Mouse (Mus musculus) kidney, embryonic 14.5 days (tissue): ENCODE results near the gene Hscb. TPM values are rescaled to one million over a fixed set of nuclear protein-coding genes. Genes with fewer than 3 reads are reported as not detected.

Experiments used
- ATAC-seq: fragments of 200-750 bp; cut with Nextera tagmentation; 2 replicates; pipeline ENCODE4 v1.8.0; 2017; ENCODE audit warnings: moderate number of reproducible peaks, mild to moderate bottlenecking, moderate TSS enrichment, moderate library complexity; ENCODE audit not compliant: low FRiP score, low TSS enrichment
- H3K27ac ChIP-seq: fragments of 300-500 bp; sonication (generic); 2 replicates; pipeline ENCODE4 v1.5.1; 2014; ENCODE audit warnings: low read depth, mild to moderate bottlenecking, low read length, moderate library complexity, mixed read lengths
- H3K27me3 ChIP-seq: fragments of 300-500 bp; sonication (generic); 2 replicates; pipeline ENCODE4 v1.6.1; 2014; ENCODE audit warnings: mild to moderate bottlenecking, low read length; ENCODE audit not compliant: control insufficient read depth, insufficient read depth
- H3K36me3 ChIP-seq: fragments of 300-500 bp; sonication (generic); 2 replicates; pipeline ENCODE4 v1.6.1; 2014; ENCODE audit warnings: low read length, mixed read lengths; ENCODE audit not compliant: control insufficient read depth, insufficient read depth
- H3K4me1 ChIP-seq: fragments of 300-500 bp; sonication (generic); 2 replicates; pipeline ENCODE4 v1.6.1; 2014; ENCODE audit warnings: low read length, mixed read lengths; ENCODE audit not compliant: control insufficient read depth, insufficient read depth
- H3K4me2 ChIP-seq: fragments of 300-500 bp; sonication (generic); replicated peaks from 2 replicates; pipeline ENCODE4 v1.6.1; 2014; ENCODE audit warnings: low read depth, mild to moderate bottlenecking, low read length
- H3K4me3 ChIP-seq: fragments of 300-500 bp; sonication (generic); 2 replicates; pipeline ENCODE4 v1.5.1; 2014; ENCODE audit warnings: mild to moderate bottlenecking, low read length
- H3K9ac ChIP-seq: fragments of 300-500 bp; sonication (generic); 2 replicates; pipeline ENCODE4 v1.6.1; 2014; ENCODE audit warnings: low read depth, mild to moderate bottlenecking, low read length, moderate library complexity
- H3K9me3 ChIP-seq: fragments of 300-500 bp; sonication (generic); 2 replicates; pipeline ENCODE4 v1.6.1; 2016; ENCODE audit warnings: low read length; ENCODE audit not compliant: control insufficient read depth
- WGBS: fragments of 180-500 bp; shearing (Covaris S2); extraction: QIAGEN DNeasy Blood & Tissue Kit; methylation state at CpG from one replicate; pipeline ENCODE4 v1.1.7; 2014; 5-methylcytosine and 5-hydroxymethylcytosine counted together
- polyA plus RNA-seq: library from polyadenylated mRNA; unstranded; fragments of >200 nt; fragmentation: Nextera tagmentation; extraction: Ambion mirVana; gene quantifications from 2 replicates; pipeline ENCODE4 v1.2.1, GENCODE M21; 2014

Gene Hscb
- polyA plus RNA-seq, 1 experiment from 2014 or later = 31.3 TPM

DNA sequence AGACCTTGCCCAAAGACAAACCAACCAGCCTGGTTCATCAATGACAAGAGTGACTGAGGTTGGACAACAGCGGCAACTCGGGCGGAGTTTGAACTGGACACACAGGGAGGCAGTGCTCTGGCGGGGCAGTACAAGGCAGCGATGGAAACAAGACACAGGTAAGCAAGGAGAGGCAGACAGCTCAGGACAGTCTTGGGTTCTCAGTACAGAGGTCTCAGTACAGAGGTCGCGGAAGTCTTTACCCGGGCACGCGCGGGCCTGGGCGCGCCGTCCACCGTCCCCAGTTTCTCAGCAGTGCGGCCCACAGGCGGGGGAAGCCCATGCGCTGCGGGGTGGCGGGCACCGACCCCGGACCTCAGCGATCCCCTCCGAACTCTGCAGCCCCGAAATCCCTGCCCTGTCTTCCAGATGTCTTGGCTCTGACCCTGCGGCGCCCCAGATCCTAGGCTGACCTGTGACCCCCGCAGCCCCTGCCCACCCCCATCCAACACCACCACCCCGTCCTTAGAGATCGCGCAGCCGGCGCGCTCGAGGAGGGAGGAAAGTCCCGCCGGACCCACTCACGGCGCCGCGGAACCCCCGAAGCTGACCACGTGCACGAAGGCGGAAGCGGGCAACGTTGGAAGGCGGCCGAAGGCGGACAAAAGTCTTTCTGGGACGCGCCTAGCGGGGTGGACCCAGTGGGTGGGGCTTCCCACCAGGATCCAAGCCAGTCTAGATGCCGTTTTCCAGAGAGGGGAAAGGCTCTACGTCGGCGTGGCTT, 59.4 kb downstream of the Hscb start, which contains the start of gene Pus1:
Pus1 (minus strand) TSS at position 662 of the 763 bp plus-strand sequence.
- Histone ChIP-seq H3K9ac (peak within 1 kb of the TSS; percentile 85), H3K4me2 (peak within 1 kb of the TSS; percentile 57), H3K27me3 (no peaks in the 10 kb centered on the region), H3K27ac (peak within 1 kb of the TSS; percentile 47), H3K9me3 (no peaks in the 10 kb centered on the region), H3K4me1 (0 out of 2 replicates have a peak, but pooled peaks cover 4% of the 10 kb centered on the region), H3K4me3 (peak within 1 kb of the TSS; percentile 87), H3K36me3 (peaks cover 31% of the 10 kb centered on the region)
- ATAC-seq = peak; percentile 88
- WGBS = under 1% methylated on average over 51 of the region's 57 CpGs

DNA sequence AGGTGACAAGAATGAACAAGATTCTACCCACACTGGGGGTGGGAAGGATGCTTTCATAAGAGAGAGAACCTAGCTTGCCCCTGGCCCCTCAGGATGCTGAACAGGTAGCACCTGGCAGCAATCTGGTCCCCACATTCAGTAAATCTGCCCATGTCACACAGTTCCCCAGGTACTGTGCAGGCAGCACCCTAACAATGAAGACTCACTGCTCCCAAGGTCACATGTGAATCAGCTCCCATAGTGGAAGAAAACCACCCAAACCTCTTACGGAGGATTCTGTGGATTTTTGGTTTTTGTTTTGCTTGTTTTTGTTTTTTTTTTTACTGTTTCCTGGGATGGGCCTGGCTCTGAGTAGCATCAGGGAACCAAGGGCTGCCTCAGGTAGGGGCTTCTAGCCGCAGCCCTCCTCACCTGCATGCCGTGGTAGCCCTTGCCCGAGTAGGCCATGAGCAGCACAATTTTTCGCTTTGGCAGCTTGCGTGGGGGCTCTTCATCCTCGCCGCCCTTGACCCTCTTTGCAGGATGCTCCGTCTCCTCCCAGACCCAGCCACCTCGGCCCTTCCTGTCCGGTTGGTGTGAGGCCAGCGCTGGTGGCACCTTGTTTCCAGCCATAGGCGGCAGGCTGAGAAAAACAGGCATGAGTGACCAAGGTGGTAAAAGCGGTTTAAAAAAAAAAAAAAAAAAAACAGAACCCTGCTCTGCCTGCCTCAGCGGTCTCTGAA, 60.1 kb downstream of the Hscb start:
- H3K9ac ChIP-seq = peak overlapping the region; percentile 85
- H3K4me1 ChIP-seq = 0 out of 2 replicates have a peak, but pooled peaks cover 4% of the 10 kb centered on the region
- H3K4me2 ChIP-seq = peak overlapping the region; percentile 57
- H3K36me3 ChIP-seq = peaks cover 34% of the 10 kb centered on the region
- no peak for ATAC-seq
- 16% methylated on average over 15 of the region's 15 CpGs for WGBS
- H3K4me3 ChIP-seq = peak overlapping the region; percentile 87
- H3K27ac ChIP-seq = no peak overlapping the region
- H3K9me3 ChIP-seq = no peaks in the 10 kb centered on the region
- no peaks in the 10 kb centered on the region for H3K27me3 ChIP-seq

Other genes with a start within 250 kb of the Hscb start
- 47.4 and 61.4 TPM in 2 replicates for gene Noc4l, start 186.4 kb downstream of the Hscb start, polyA plus RNA-seq
- 23.9 and 31.1 TPM in 2 replicates for gene Ddx51, start 186.3 kb downstream of the Hscb start, polyA plus RNA-seq
- 30.7 and 56.3 TPM in 2 replicates for gene Ep400, start 69.1 kb downstream of the Hscb start, polyA plus RNA-seq
- 24.5 and 25.2 TPM in 2 replicates for gene Pus1, start 59.1 kb downstream of the Hscb start, polyA plus RNA-seq
- 33.6 and 34.6 TPM in 2 replicates for gene Ulk1, start 29.7 kb downstream of the Hscb start, polyA plus RNA-seq
- 36.2 and 37.5 TPM in 2 replicates for gene Chek2, start 202 bp upstream of the Hscb start, polyA plus RNA-seq
- gene Ttc28, start 40.0 kb upstream of the Hscb start, polyA plus RNA-seq = 19.3 and 24.7 TPM in 2 replicates